Mouse (Mus musculus): ENCODE data around the gene Sdc3. TPM values are rescaled to one million over a fixed set of nuclear protein-coding genes. Genes with fewer than 3 reads are reported as not detected.

The Sdc3 gene
- polyA plus RNA-seq, 1 experiment from 2014 or later, result 10.8 TPM

- H3K36me3 ChIP-seq (ENCODE audit: control insufficient read depth, insufficient read depth), result no peaks in the 10 kb centered on the region
- H3K9ac ChIP-seq (ENCODE audit: low read depth, low read length), result no peak overlapping the region
- peak; percentile 14; the same call in 1 of the 2 replicates for ATAC-seq
- TF ChIP-seq CTCF (IDR thresholded peaks at IDR 0.05; ENCODE audit: low read depth), result no peak
- peak overlapping the region; percentile 3; the same call in 1 of the 2 replicates for H3K27ac ChIP-seq (ENCODE audit: low read depth, low read length)
- no peaks in the 10 kb centered on the region for H3K9me3 ChIP-seq (ENCODE audit: control insufficient read depth)
- peaks cover 9% of the 10 kb centered on the region; the same call in 1 of the 2 replicates for H3K27me3 ChIP-seq (replicated peaks; ENCODE audit: control insufficient read depth, insufficient read depth, low read length)
- no peak overlapping the region for H3K4me3 ChIP-seq (ENCODE audit: low read depth, low read length)
- WGBS, result 40% methylated on average over 15 of the region's 15 CpGs
- no peaks in the 10 kb centered on the region for H3K4me1 ChIP-seq (replicated peaks; ENCODE audit: control insufficient read depth, insufficient read depth, low read length)
- H3K4me2 ChIP-seq (replicated peaks; ENCODE audit: low read depth), result 0 out of 2 replicates have a peak overlapping the region, but pooled peaks have one; percentile 6
Measured at GRCm38 (mm10) chr4:130797201-130798051, 5.1 kb downstream of the Sdc3 start.

DNA sequence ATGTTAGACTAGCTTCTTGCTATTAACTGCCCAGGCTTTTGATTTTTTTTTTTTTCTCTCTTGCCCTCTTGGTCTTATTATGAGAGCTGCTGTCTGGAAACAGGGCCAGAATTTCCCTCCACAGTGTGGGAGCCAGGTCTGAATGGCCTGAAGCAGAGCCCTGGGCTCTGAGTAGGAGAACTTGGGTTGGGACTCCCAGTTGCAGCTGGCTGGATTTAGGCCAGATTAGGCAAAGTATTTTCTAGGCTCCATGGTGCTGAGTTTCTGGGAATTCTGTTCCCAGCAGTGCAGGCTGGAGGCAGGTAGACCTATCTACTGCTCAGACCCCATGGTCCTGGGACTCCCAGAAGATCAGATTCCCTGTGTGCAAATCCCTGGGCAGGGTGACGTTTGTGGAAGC is 6.1 kb downstream of the Sdc3 start:
- Histone ChIP-seq H3K9ac (ENCODE audit: low read depth, low read length) (no peak overlapping the region), H3K4me1 (replicated peaks; ENCODE audit: control insufficient read depth, insufficient read depth, low read length) (no peaks in the 10 kb centered on the region), H3K27ac (ENCODE audit: low read depth, low read length) (no peak overlapping the region), H3K36me3 (ENCODE audit: control insufficient read depth, insufficient read depth) (no peaks in the 10 kb centered on the region), H3K4me2 (replicated peaks; ENCODE audit: low read depth) (no peak overlapping the region), H3K4me3 (ENCODE audit: low read depth, low read length) (no peak overlapping the region), H3K9me3 (ENCODE audit: control insufficient read depth) (no peaks in the 10 kb centered on the region), H3K27me3 (replicated peaks; ENCODE audit: control insufficient read depth, insufficient read depth, low read length) (peaks cover 1% of the 10 kb centered on the region; the same call in 1 of the 2 replicates)
- 72% methylated on average over 1 of the region's 1 CpGs for WGBS
- TF ChIP-seq CTCF (IDR thresholded peaks at IDR 0.05; ENCODE audit: low read depth), result no peak
- ATAC-seq, result no peak

DNA sequence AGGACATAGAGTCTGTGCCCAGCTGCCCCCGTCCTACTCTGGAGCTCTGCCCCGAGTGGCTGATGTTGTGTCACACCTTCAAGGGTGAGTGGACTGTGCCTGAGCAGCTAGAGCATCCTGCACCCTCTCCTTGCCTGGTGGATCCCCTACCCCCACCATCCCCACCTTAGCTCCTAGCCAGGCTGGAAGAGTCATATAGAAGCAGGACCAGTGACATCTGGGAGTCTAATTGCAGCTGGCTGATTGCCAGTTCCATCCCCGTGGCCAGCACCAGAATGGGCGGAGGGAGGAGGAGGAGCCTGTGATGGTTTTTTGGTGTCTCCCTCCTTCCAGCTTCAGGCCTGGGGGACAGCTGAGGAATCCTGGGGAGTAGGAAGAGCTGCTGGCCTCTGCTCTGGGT is 6.8 kb downstream of the Sdc3 start:
- WGBS, result 48% methylated on average over 4 of the region's 4 CpGs
- H3K27ac ChIP-seq (ENCODE audit: low read depth, low read length), result no peak overlapping the region

DNA sequence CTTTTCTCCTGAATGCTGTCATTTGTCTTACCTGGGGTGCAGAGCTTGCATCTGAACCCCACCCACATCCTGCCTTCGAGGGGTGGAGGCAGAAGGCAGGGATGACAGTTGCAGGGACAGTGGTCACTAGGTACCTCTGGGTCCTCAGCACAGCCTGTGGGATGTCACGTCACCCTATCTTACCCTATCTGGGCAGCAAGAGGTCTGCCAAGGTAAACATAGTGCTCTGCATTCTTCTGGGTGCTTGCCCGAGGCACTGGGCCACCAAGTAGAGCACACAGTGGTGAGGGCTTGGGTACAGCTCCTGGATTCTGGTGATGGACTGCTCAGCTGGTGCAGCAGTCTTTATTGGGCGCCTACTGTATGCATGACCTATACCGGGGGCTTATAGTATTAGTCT is 7.2 kb downstream of the Sdc3 start:
- WGBS, result 56% methylated on average over 5 of the region's 5 CpGs
- H3K4me2 ChIP-seq (replicated peaks; ENCODE audit: low read depth), result no peak overlapping the region
- H3K4me1 ChIP-seq (replicated peaks; ENCODE audit: control insufficient read depth, insufficient read depth, low read length), result no peaks in the 10 kb centered on the region
- H3K27ac ChIP-seq (ENCODE audit: low read depth, low read length), result no peak overlapping the region
- no peak for ATAC-seq
- no peak for TF ChIP-seq CTCF (IDR thresholded peaks at IDR 0.05; ENCODE audit: low read depth)
- H3K36me3 ChIP-seq (ENCODE audit: control insufficient read depth, insufficient read depth), result no peaks in the 10 kb centered on the region
- H3K9ac ChIP-seq (ENCODE audit: low read depth, low read length), result no peak overlapping the region
- no peak overlapping the region for H3K4me3 ChIP-seq (ENCODE audit: low read depth, low read length)
- H3K9me3 ChIP-seq (ENCODE audit: control insufficient read depth), result no peaks in the 10 kb centered on the region
- no peaks in the 10 kb centered on the region for H3K27me3 ChIP-seq (replicated peaks; ENCODE audit: control insufficient read depth, insufficient read depth, low read length)

More for the DNA sequence above, 6.8 kb downstream of the Sdc3 start:
- H3K9me3 ChIP-seq (ENCODE audit: control insufficient read depth), result no peaks in the 10 kb centered on the region
- H3K9ac ChIP-seq (ENCODE audit: low read depth, low read length), result no peak overlapping the region
- no peak for ATAC-seq
- no peaks in the 10 kb centered on the region for H3K27me3 ChIP-seq (replicated peaks; ENCODE audit: control insufficient read depth, insufficient read depth, low read length)
- H3K4me2 ChIP-seq (replicated peaks; ENCODE audit: low read depth), result no peak overlapping the region
- TF ChIP-seq CTCF (IDR thresholded peaks at IDR 0.05; ENCODE audit: low read depth), result no peak
- H3K36me3 ChIP-seq (ENCODE audit: control insufficient read depth, insufficient read depth), result no peaks in the 10 kb centered on the region
- H3K4me1 ChIP-seq (replicated peaks; ENCODE audit: control insufficient read depth, insufficient read depth, low read length), result no peaks in the 10 kb centered on the region
- no peak overlapping the region for H3K4me3 ChIP-seq (ENCODE audit: low read depth, low read length)

- H3K9me3 ChIP-seq (ENCODE audit: control insufficient read depth), result no peaks in the 10 kb centered on the region
- H3K4me2 ChIP-seq (replicated peaks; ENCODE audit: low read depth), result no peak overlapping the region
- no peak overlapping the region for H3K4me3 ChIP-seq (ENCODE audit: low read depth, low read length)
- H3K36me3 ChIP-seq (ENCODE audit: control insufficient read depth, insufficient read depth), result no peaks in the 10 kb centered on the region
- H3K27ac ChIP-seq (ENCODE audit: low read depth, low read length), result no peak overlapping the region
- TF ChIP-seq CTCF (IDR thresholded peaks at IDR 0.05; ENCODE audit: low read depth), result no peak
- no peaks in the 10 kb centered on the region for H3K4me1 ChIP-seq (replicated peaks; ENCODE audit: control insufficient read depth, insufficient read depth, low read length)
- H3K27me3 ChIP-seq (replicated peaks; ENCODE audit: control insufficient read depth, insufficient read depth, low read length), result no peaks in the 10 kb centered on the region
- no peak overlapping the region for H3K9ac ChIP-seq (ENCODE audit: low read depth, low read length)
- 85% methylated on average over 6 of the region's 6 CpGs for WGBS
- no peak for ATAC-seq
Measured at GRCm38 (mm10) chr4:130800147-130800546, 7.8 kb downstream of the Sdc3 start.

- Histone ChIP-seq H3K27ac (ENCODE audit: low read depth, low read length) (no peak overlapping the region), H3K9me3 (ENCODE audit: control insufficient read depth) (no peaks in the 10 kb centered on the region), H3K27me3 (replicated peaks; ENCODE audit: control insufficient read depth, insufficient read depth, low read length) (no peaks in the 10 kb centered on the region), H3K4me1 (replicated peaks; ENCODE audit: control insufficient read depth, insufficient read depth, low read length) (no peaks in the 10 kb centered on the region), H3K4me2 (replicated peaks; ENCODE audit: low read depth) (no peak overlapping the region), H3K9ac (ENCODE audit: low read depth, low read length) (no peak overlapping the region), H3K36me3 (ENCODE audit: control insufficient read depth, insufficient read depth) (no peaks in the 10 kb centered on the region), H3K4me3 (ENCODE audit: low read depth, low read length) (no peak overlapping the region)
- WGBS, result 83% methylated on average over 5 of the region's 5 CpGs
- no peak for ATAC-seq
- no peak for TF ChIP-seq CTCF (IDR thresholded peaks at IDR 0.05; ENCODE audit: low read depth)
Measured at GRCm38 (mm10) chr4:130801198-130801597, 8.9 kb downstream of the Sdc3 start.
